Mouse (Mus musculus): ENCODE measurements at regions not wholly inside any gene's neighbourhood (a gene's known extent, or its start where the extent isn't known, plus 50 kb on each side); places are given as distances from the start of the nearest gene placed in this dataset.
A peak's percentile ranks its signal among the peaks of the same experiment; 100 is the strongest.
"Not testable (repeated sequence)": the region's sequence is repeated elsewhere in the genome, so short reads cannot be mapped to it uniquely, and the experiment has no call there.

GRCm38 (mm10) chr7:137648621-137649020 lies 211.2 kb downstream of the Glrx3 start:
- DNase-seq (ENCODE audit: low spot score in 2 of 2) = no peak

DNA sequence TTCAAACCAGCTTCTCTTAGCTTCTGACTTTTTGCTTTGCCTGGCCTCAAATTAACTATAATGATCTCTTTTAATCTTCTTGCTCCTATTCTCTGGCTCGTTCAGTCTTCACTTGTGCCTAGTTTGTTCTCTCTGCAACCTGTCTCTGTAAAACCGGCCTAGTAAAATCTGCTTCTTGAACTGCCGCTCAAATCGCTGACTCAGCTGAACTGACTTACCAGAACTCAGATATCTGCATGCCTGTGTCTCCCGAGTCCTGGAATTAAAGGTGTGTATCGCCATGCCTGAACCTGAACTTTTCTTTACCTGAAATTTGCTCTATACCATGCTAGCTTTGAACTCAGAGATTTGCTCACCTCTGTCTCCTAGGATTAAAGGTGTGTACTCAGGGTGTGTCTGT lies 212.2 kb downstream of the Glrx3 start:
- no peak for DNase-seq (ENCODE audit: low spot score in 2 of 2)

DNA sequence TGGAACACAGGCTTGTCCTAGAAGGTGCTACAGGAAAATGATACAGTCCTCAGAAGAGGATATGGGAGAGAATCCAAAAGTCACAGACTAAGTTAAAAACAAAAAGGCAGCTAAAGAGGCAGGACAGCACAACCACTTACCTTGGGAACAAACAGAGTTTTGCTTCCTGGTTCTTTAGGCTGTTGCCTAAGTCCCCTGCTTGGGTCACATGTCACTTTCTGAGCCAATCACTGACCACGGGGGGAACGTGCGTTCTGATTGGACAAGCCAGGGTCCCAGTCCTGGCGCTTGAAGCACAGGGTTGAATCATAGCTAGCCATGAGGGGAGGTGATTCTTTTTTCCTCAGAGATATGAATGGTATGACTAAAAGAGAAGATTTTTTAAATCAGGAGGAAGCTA lies 216.4 kb downstream of the Glrx3 start:
- DNase-seq (ENCODE audit: low spot score in 2 of 2) = no peak

- DNase-seq (ENCODE audit: low spot score in 2 of 2) = no peak
Measured at GRCm38 (mm10) chr7:137667165-137667564, 229.8 kb downstream of the Glrx3 start.

- DNase-seq (ENCODE audit: low spot score in 2 of 2) = no peak
Measured at GRCm38 (mm10) chr7:137671156-137671555, 233.7 kb downstream of the Glrx3 start.

DNA sequence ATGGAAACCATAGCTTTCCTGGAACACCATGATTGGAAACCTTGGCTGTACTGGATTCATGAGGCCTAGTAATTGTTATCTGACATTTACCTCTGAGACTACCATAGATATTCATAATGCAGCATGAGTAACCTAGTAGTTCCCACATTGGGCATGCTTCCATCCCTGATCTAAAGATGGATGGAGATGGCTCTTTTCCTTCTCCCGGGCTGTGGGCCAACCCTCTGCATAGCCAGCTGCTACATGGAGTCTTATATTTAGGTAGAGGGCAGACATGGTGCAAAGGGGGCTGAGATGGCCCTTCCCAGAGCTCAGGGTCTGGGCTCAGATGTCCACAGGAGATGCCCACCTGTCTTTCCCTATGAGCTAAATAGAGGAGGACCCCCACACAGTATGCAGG lies 237.2 kb downstream of the Glrx3 start:
- DNase-seq (ENCODE audit: low spot score in 2 of 2) = peak; percentile 23 to 42

- no peak for DNase-seq (ENCODE audit: low spot score in 2 of 2)
Measured at GRCm38 (mm10) chr7:137675381-137675780, 238.0 kb downstream of the Glrx3 start.

- no peak for DNase-seq (ENCODE audit: low spot score in 2 of 2)
Measured at GRCm38 (mm10) chr7:137684826-137685225, 247.4 kb downstream of the Glrx3 start.

GRCm38 (mm10) chr7:137685320-137685719 lies 247.9 kb downstream of the Glrx3 start:
- no peak for DNase-seq (ENCODE audit: low spot score in 2 of 2)

- DNase-seq (ENCODE audit: low spot score in 2 of 2) = no peak
Measured at GRCm38 (mm10) chr7:137696831-137697230, 259.4 kb downstream of the Glrx3 start.

- not testable (repeated sequence) for DNase-seq (ENCODE audit: low spot score in 2 of 2)
Measured at GRCm38 (mm10) chr7:137698501-137698900, 261.1 kb downstream of the Glrx3 start.

DNA sequence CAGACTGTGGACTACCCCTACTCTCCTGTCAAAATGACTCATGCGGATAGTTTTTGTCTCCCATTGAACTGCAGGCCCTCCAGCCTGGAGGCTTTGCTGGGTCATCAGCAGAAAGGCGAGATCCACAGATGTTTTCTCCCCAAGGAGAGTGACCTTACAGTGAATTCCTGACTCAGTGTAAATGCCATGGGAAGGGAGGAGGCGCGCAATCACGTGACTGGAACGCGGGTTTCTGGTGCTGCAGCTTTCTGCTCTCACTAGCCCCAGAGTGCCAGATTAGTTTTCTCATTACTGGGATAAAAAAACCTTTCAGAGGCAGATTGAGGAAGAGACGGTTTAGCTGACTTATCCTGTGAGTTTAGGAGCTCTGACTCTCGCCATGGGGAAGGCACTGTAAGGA lies 275.4 kb downstream of the Glrx3 start:
- DNase-seq (ENCODE audit: low spot score in 2 of 2) = no peak

GRCm38 (mm10) chr7:137713856-137714255 lies 276.4 kb downstream of the Glrx3 start:
- no peak for DNase-seq (ENCODE audit: low spot score in 2 of 2)

DNA sequence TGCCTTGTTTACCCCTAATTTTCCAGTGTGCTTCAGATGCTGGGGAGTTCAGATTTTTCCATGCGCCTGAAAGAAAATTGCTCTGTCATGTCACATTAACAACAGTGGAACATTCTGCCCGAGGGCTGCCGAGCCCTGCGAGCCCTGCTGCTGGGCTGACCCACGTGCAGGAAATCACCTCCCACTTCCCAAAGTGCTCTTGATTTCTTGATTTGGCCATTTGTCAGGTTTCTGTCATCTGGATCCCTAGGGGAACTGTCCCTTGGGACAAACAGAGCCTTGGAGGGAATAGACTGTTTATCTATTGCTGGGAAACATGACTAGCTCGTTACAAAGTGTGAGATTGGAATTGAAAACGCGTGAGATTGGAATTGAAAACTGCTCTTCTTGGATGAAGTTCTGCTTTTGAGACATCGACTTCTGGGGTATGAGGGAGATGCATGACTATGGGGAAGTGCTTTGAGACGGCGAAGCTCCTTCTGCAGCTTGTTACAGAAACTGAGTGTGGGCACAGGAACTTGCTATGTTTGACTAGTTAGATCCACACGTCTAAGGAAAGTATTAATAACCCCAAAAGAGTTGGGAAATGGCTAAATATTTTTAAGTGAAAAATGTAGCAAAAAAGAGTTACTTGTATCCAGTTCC lies 277.0 kb downstream of the Glrx3 start:
- no peak for DNase-seq (ENCODE audit: low spot score in 2 of 2)

DNA sequence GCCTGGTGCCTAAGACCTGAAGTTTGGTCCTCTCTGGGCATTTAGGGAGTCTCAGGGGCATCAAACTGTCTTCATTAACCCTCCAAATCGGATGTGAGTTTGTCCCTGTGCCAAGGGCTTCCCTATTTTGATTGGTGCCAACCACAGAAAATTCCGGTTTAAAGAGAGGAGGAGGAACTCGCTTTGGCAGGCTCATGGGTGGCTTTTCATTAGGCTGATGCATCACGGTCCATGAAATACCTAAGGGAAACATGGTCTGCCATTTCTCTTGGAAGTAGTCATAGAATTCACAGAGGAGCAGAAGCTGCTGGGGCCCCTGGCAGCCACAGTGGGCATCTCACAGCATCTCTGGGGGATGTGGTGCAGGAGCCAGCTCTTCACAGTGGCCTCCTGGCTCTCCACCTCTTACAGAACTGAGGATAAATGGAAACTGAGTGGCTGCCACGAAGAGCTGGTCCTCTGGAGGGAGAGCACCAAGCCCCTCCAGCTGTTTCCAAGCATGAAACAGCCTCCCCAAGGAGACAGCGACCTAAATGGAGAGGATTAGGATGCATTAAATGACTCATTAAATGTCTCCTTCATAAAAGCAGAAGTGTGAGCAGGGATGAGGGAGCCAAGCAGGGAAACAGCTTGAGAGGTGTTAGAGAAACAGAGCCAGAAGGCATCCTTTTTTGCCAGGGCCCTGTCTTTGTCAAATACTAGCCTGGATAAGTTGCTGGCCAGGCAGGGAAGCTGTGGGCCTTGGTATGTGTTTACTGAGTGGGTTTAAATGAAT lies 277.9 kb downstream of the Glrx3 start:
- DNase-seq (ENCODE audit: low spot score in 2 of 2) = peak; percentile 8 to 10

DNA sequence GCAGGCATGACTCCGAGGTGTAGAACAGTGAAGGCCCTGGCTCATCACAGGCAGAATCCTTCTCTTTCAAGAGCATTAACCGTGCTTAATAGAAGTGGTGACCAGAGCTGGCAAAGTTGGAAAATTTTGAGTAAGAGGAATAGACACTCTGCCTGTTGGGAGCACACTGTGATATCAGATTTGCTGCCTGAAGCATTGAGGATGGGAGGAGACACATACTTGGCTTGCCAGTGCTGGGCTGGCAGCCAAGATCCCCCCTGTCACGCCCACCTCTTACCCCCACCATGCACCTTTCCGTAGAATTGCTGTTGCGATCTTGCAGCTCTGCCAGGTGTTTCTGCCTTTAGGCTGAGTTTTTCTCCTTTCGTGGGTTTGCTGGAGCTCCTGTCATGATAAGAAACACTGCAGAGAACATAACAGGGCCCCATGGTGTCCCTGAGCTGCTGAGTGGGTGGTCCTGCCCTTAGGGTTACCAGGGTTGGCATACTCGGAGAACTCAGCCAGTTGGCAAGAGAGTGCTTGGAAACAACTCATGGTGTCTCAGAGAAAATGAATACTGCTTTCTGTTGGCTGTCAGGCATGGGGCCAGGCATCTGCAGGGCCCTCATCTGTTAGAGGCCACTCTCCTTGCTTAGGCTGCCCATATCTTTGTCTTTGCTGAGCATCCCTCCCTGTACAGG lies 286.1 kb downstream of the Glrx3 start:
- DNase-seq (ENCODE audit: low spot score in 2 of 2) = peak in 1 of 2 experiments; percentile 4

- DNase-seq (ENCODE audit: low spot score in 2 of 2) = no peak
Measured at GRCm38 (mm10) chr7:137726031-137726430, 288.6 kb downstream of the Glrx3 start.

- DNase-seq (ENCODE audit: low spot score in 2 of 2) = no peak
Measured at GRCm38 (mm10) chr7:137735873-137736527, 298.6 kb downstream of the Glrx3 start.

DNA sequence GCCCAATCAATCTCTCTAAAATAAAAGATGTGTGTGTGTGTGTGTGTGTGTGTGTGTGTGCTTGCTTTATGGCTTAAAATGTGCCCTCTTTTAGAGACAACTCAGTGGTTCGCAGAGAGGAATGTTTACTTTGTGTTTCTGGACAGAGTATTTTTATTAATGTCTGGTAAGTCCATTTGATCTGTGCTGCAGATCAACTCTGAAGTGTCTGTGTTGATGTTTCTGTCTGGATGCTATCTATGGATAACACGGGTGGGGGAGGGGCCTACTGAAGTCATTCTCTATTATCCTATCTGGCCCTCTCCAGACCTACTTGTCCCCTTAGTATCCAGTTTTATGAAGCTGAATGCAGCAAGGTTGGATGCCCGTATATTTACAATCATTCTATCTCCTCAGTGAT lies 304.3 kb downstream of the Glrx3 start:
- no peak for DNase-seq (ENCODE audit: low spot score in 2 of 2)

DNA sequence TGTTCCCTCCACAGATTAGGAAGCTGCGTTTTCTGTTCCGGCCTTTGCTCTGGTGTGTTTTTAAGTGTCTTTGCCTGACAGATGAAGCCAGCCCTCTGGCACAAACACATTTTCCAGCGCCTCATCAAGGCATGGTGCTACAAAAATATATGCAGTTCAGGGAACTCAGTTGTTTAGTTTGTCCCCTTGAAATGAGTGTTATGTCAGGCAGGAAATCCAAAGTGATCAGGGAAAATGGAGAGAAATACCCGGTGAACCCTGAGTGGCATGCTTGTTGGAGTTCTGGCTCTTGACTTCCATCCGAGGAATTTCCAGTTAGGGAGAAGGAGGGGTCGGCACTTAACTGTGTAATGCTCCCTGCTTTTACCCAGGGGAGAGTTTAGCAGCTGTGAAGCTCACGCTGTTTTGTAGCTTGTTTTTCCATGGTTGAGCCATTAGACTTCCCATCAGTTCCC lies 304.9 kb downstream of the Glrx3 start:
- no peak for DNase-seq (ENCODE audit: low spot score in 2 of 2)

DNA sequence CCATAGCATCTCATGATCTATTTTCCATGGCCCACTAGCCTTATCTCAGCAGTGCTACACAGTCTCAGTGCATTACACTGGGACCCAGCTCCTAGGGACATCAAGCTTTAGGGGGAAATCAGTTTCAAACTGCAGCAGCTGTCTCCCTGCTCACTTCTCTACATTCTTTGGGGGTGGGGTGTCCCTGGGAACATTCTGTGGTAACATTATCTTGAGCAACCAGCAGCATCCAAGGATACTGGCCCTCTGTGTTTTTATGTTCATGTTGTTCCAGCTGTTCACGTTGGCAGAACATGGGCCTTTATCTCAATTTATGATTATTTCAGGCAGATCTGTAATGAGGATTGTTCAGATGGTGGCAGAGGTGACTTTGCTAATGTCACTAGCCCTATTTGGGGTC lies 308.2 kb downstream of the Glrx3 start:
- no peak for DNase-seq (ENCODE audit: low spot score in 2 of 2)

GRCm38 (mm10) chr7:137745991-137746390 lies 308.6 kb downstream of the Glrx3 start:
- no peak for DNase-seq (ENCODE audit: low spot score in 2 of 2)
